33 mouse cellular contexts compared by ENCODE assay signal in genomic region chr19:6625574-6625973, GRCm38 (mm10).
"Had no signal": no experiment of that assay in that cellular context is flagged by ENCODE, and none has a peak within 500 bp of the region (broad histone marks: within the 10 kb centered on the region; RNA-seq: fewer than 3 reads in every experiment).

No protein-coding gene starts in this region.

- H3K9ac ChIP-seq: heart, embryonic 12.5 days; heart, embryonic 13.5 days; heart, embryonic 15.5 days; hindbrain, embryonic 12.5 days; hindbrain, embryonic 13.5 days; hindbrain, embryonic 14.5 days; hindbrain, embryonic 15.5 days; intestine, embryonic 15.5 days; kidney, embryonic 15.5 days had no signal

- H3K27me3 ChIP-seq: hindbrain, embryonic 12.5 days; hindbrain, embryonic 15.5 days; kidney, embryonic 15.5 days had no signal

- H3K36me3 ChIP-seq: heart, embryonic 12.5 days; heart, embryonic 13.5 days; heart, embryonic 15.5 days; hindbrain, embryonic 10.5 days; hindbrain, embryonic 12.5 days; hindbrain, embryonic 13.5 days; hindbrain, embryonic 15.5 days; intestine, embryonic 15.5 days; kidney, embryonic 15.5 days had no signal

- DNase-seq: heart, postnatal 10 days; heart, postnatal 14 days; heart, postnatal 36 days; heart, postnatal 4 days; kidney, adult 11 months; kidney, adult 18-20 months; kidney, adult 2 months; kidney, adult 8-10 months; kidney, adult 9 months; kidney, postnatal 10 days; kidney, postnatal 14 days; kidney, postnatal 4 days; layer of hippocampus, adult 9-11 months; layer of hippocampus, postnatal 36 days had no signal

- ATAC-seq: hindbrain, embryonic 16.5 days; hindbrain, postnatal 0 days; inflammation-experienced regulatory T-cells, adult 6 months; intestine, embryonic 15.5 days; intestine, embryonic 16.5 days; intestine, postnatal 0 days had no signal

- H3K27ac ChIP-seq: heart, embryonic 13.5 days; heart, embryonic 15.5 days; hindbrain, embryonic 10.5 days; hindbrain, embryonic 12.5 days; hindbrain, embryonic 13.5 days; hindbrain, embryonic 14.5 days; hindbrain, embryonic 15.5 days; hindbrain, postnatal 0 days; intestine, embryonic 15.5 days; kidney, embryonic 15.5 days; kidney, postnatal 0 days; layer of hippocampus, adult 2 months; left cerebral cortex, adult 2 months had no signal

- H3K4me2 ChIP-seq: heart, embryonic 11.5 days; heart, embryonic 12.5 days; heart, embryonic 13.5 days; heart, embryonic 15.5 days; hindbrain, embryonic 12.5 days; hindbrain, embryonic 13.5 days; hindbrain, embryonic 14.5 days; hindbrain, embryonic 15.5 days; intestine, embryonic 15.5 days; kidney, embryonic 15.5 days had no signal

- H3K4me3 ChIP-seq: heart, embryonic 12.5 days; heart, embryonic 13.5 days; heart, embryonic 15.5 days; hindbrain, embryonic 10.5 days; hindbrain, embryonic 12.5 days; hindbrain, embryonic 13.5 days; hindbrain, embryonic 15.5 days; intestine, embryonic 15.5 days; kidney, embryonic 15.5 days; layer of hippocampus, adult 2 months; left cerebral cortex, adult 2 months had no signal

- H3K4me1 ChIP-seq: heart, embryonic 12.5 days; heart, embryonic 13.5 days; heart, embryonic 15.5 days; hindbrain, embryonic 10.5 days; hindbrain, embryonic 13.5 days; hindbrain, embryonic 15.5 days; intestine, embryonic 15.5 days; kidney, embryonic 15.5 days had no signal

- H3K9me3 ChIP-seq: heart, embryonic 12.5 days; heart, embryonic 13.5 days; heart, embryonic 15.5 days; hindbrain, embryonic 10.5 days; hindbrain, embryonic 12.5 days; hindbrain, embryonic 15.5 days; intestine, embryonic 15.5 days; kidney, embryonic 15.5 days had no signal
